Mouse (Mus musculus): ENCODE measurements around the gene AC124502.3.

GRCm38 (mm10) chr19:5052853-5053252, 14.2 kb downstream of the AC124502.3 start:
- TF ChIP-seq CTCF (IDR thresholded peaks at IDR 0.05; ENCODE audit: low read depth) (no peak), EP300 (optimal IDR thresholded peaks at IDR 0.05) (no peak)
